Mouse (Mus musculus): ENCODE results near the gene Eif2b3. TPM values are rescaled to one million over a fixed set of nuclear protein-coding genes. Genes with fewer than 3 reads are reported as not detected.

Eif2b3 gene
- polyA plus RNA-seq, 1 experiment: 6.2 TPM

GRCm38 (mm10) chr4:117123546-117124217, 104.5 kb downstream of the Eif2b3 start:
- no peak for TF ChIP-seq GATA1 (IDR thresholded peaks at IDR 0.05; ENCODE audit: low read length)

- TF ChIP-seq GATA1 (IDR thresholded peaks at IDR 0.05; ENCODE audit: low read length): no peak
Measured at GRCm38 (mm10) chr4:117124218-117124517, 105.0 kb downstream of the Eif2b3 start.

- TF ChIP-seq GATA1 (IDR thresholded peaks at IDR 0.05; ENCODE audit: low read length): no peak
Measured at GRCm38 (mm10) chr4:117124518-117125347, 105.5 kb downstream of the Eif2b3 start.

GRCm38 (mm10) chr4:117125348-117125909, 106.2 kb downstream of the Eif2b3 start, which contains the start of gene Btbd19:
Btbd19 (minus strand) TSS chr4:117125725.
- TF ChIP-seq GATA1 (IDR thresholded peaks at IDR 0.05; ENCODE audit: low read length): no peak

- no peak for TF ChIP-seq GATA1 (IDR thresholded peaks at IDR 0.05; ENCODE audit: low read length)
Measured at GRCm38 (mm10) chr4:117125910-117126674, 106.9 kb downstream of the Eif2b3 start.

- TF ChIP-seq GATA1 (IDR thresholded peaks at IDR 0.05; ENCODE audit: low read length): no peak
Measured at GRCm38 (mm10) chr4:117126675-117127290, 107.6 kb downstream of the Eif2b3 start, which contains the start of gene Tctex1d4. Tctex1d4 (plus strand) TSS chr4:117126794.

- TF ChIP-seq GATA1 (IDR thresholded peaks at IDR 0.05; ENCODE audit: low read length): no peak
Measured at GRCm38 (mm10) chr4:117127991-117128686, 108.9 kb downstream of the Eif2b3 start.

- TF ChIP-seq GATA1 (IDR thresholded peaks at IDR 0.05; ENCODE audit: low read length): no peak
Measured at GRCm38 (mm10) chr4:117130790-117131189, 111.6 kb downstream of the Eif2b3 start.

GRCm38 (mm10) chr4:117131198-117131597, 112.0 kb downstream of the Eif2b3 start:
- no peak for TF ChIP-seq GATA1 (IDR thresholded peaks at IDR 0.05; ENCODE audit: low read length)

GRCm38 (mm10) chr4:117131890-117132793, 112.9 kb downstream of the Eif2b3 start:
- TF ChIP-seq GATA1 (IDR thresholded peaks at IDR 0.05; ENCODE audit: low read length): no peak

- no peak for TF ChIP-seq GATA1 (IDR thresholded peaks at IDR 0.05; ENCODE audit: low read length)
Measured at GRCm38 (mm10) chr4:117132794-117133143, 113.6 kb downstream of the Eif2b3 start.

GRCm38 (mm10) chr4:117133366-117133796, 114.2 kb downstream of the Eif2b3 start:
- no peak for TF ChIP-seq GATA1 (IDR thresholded peaks at IDR 0.05; ENCODE audit: low read length)

- no peak for TF ChIP-seq GATA1 (IDR thresholded peaks at IDR 0.05; ENCODE audit: low read length)
Measured at GRCm38 (mm10) chr4:117133817-117134600, 114.8 kb downstream of the Eif2b3 start, which contains the start of gene Plk3. Plk3 (minus strand) TSS chr4:117133963.
